Mouse (Mus musculus): Measurements from ENCODE around the gene Zc2hc1c.

DNA sequence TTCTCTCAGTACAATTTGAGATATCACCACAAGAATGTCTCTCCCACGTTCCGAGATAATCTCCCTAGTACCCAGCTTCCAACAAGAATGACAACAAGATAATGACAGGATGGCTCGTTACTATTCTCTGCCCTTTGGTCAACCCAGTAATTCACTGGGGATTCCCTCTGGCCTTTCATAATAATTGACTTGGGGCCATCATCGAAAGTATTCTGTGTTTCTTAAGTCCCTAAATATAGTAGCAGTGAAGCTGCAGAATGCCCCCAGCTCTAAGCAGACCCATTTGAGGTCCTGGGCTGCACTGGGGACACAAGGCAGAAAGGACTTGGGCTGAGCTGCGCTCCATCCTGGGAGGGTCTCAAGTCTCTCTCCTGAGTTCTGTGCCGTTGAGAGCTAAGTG lies 3.9 kb downstream of the Zc2hc1c start:
- TF ChIP-seq CTCF (IDR thresholded peaks at IDR 0.05; ENCODE audit: insufficient read depth, low read length) (no peak), POLR2A (IDR thresholded peaks at IDR 0.05; ENCODE audit: borderline replicate concordance, extremely low read depth, low read depth, low read length) (no peak)

All from lung, adult 2 months (tissue).